In the genomic region with DNA sequence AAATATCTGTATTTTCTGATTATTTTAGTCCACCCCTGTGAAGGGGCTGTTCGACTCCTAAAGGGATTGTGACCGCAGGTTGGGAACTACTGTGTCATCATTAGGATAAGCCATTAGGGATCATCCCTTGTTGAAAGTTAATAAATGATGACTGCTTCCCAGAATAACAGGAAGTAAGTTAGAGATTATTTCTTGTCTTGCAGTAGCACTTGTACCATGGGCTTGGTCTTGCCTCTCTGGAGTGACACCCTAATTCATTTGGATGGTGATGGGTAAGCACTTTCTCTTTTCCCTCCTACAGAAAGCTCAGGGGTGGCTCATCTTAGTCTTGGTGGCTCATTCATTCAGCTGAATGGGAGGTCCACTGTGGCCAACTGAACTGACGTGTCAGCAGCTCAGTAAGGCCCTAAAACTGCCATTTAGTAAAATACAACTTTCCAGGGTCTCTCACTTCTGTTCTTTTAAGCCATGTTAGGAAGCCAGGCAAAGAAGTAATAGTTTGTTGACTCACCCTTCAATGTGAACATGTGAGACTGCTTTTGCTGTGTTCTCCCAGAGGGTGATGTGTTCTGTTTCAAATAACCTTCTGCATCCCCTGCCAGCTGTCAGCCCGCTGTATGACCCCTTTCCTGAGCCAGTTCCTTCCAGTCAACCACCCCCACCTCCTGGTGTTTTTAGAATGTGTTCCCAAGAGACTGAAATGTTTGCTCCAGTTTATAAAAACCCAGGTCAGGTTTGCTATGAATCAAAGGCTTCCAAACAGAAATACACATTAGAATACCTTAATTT, we compare ENCODE assay signal across 11 mouse cellular contexts. TPM values are rescaled to one million over a fixed set of nuclear protein-coding genes. Genes with fewer than 3 reads are reported as not detected.
DNase-seq lines count a peak whose midpoint lies in the region; ATAC-seq lines count a peak whose summit lies in the region.
"Had no signal": no experiment of that assay in that cellular context is flagged by ENCODE, and none has a peak within 500 bp of the region (broad histone marks: within the 10 kb centered on the region; RNA-seq: fewer than 3 reads in every experiment).

No protein-coding gene starts in this region.

- ATAC-seq in hindbrain, embryonic 11.5 days (ENCODE audit: low FRiP score) = no peak
- no peak for ATAC-seq in hindbrain, embryonic 14.5 days (ENCODE audit: low FRiP score)
- no peak for ATAC-seq in midbrain, embryonic 11.5 days (ENCODE audit: low FRiP score)

- no peak overlapping the region for H3K4me3 ChIP-seq in hindbrain, embryonic 11.5 days (ENCODE audit: low read depth, low read length)
- no peak overlapping the region for H3K4me3 ChIP-seq in hindbrain, embryonic 14.5 days (replicated peaks; ENCODE audit: low read length)
- H3K4me3 ChIP-seq in midbrain, embryonic 11.5 days (ENCODE audit: low read depth, low read length) = no peak overlapping the region
- H3K4me3 ChIP-seq: stomach, embryonic 15.5 days had no signal

- intact Hi-C loops in heart, postnatal 25 days (cut with DNase I) = no loop called here

- no peak overlapping the region for H3K4me2 ChIP-seq in hindbrain, embryonic 11.5 days (replicated peaks; ENCODE audit: low read depth, low read length)
- no peak overlapping the region for H3K4me2 ChIP-seq in hindbrain, embryonic 14.5 days (replicated peaks)
- no peak overlapping the region for H3K4me2 ChIP-seq in midbrain, embryonic 11.5 days
- H3K4me2 ChIP-seq: liver, embryonic 11.5 days; stomach, embryonic 15.5 days had no signal

- no peaks in the 10 kb centered on the region for H3K36me3 ChIP-seq in hindbrain, embryonic 11.5 days (ENCODE audit: control insufficient read depth, insufficient read depth, low read length)
- H3K36me3 ChIP-seq in hindbrain, embryonic 14.5 days (replicated peaks; ENCODE audit: control insufficient read depth, insufficient read depth) = no peaks in the 10 kb centered on the region
- H3K36me3 ChIP-seq in midbrain, embryonic 11.5 days (ENCODE audit: control insufficient read depth, insufficient read depth, low read length) = no peaks in the 10 kb centered on the region
- H3K36me3 ChIP-seq: stomach, embryonic 15.5 days had no signal

- 66% methylated on average over 4 of the region's 4 CpGs for WGBS in hindbrain, embryonic 11.5 days
- 75% methylated on average over 4 of the region's 4 CpGs for WGBS in hindbrain, embryonic 14.5 days
- WGBS in midbrain, embryonic 11.5 days = 77% methylated on average over 4 of the region's 4 CpGs

- no peaks in the 10 kb centered on the region for H3K9me3 ChIP-seq in hindbrain, embryonic 11.5 days (ENCODE audit: control insufficient read depth, low read length)
- H3K9me3 ChIP-seq in hindbrain, embryonic 14.5 days (ENCODE audit: control insufficient read depth, low read length) = no peaks in the 10 kb centered on the region
- H3K9me3 ChIP-seq in midbrain, embryonic 11.5 days (ENCODE audit: control insufficient read depth, low read length) = no peaks in the 10 kb centered on the region
- H3K9me3 ChIP-seq: stomach, embryonic 15.5 days had no signal

- DNase-seq in hindbrain, embryonic 11.5 days (ENCODE audit: low spot score) = peak; percentile 1
- no peak for DNase-seq in hindbrain, embryonic 14.5 days (ENCODE audit: low spot score)
- DNase-seq in NIH3T3 (ENCODE audit: low read depth) = peak; percentile 69
- peak; percentile 77 for DNase-seq in gastrocnemius, postnatal 25 days
- peak; percentile 59 for DNase-seq in heart, postnatal 25 days (ENCODE audit: low spot score)
- no peak for DNase-seq in cerebellum, postnatal 36 days
- no peak for DNase-seq in midbrain, embryonic 11.5 days (ENCODE audit: low spot score, missing footprints)
- DNase-seq in urinary bladder, postnatal 10 days (ENCODE audit: low spot score) = no peak
- DNase-seq: cerebellum, adult 11 months had no signal

- H3K27ac ChIP-seq in hindbrain, embryonic 11.5 days (ENCODE audit: low read depth, low read length) = no peak overlapping the region
- H3K27ac ChIP-seq in hindbrain, embryonic 14.5 days = no peak overlapping the region
- no peak overlapping the region for H3K27ac ChIP-seq in midbrain, embryonic 11.5 days (ENCODE audit: low read depth, low read length)
- H3K27ac ChIP-seq: stomach, embryonic 15.5 days had no signal

- H3K9ac ChIP-seq in hindbrain, embryonic 11.5 days (ENCODE audit: low read depth, low read length) = no peak overlapping the region
- H3K9ac ChIP-seq in hindbrain, embryonic 14.5 days = no peak overlapping the region
- no peak overlapping the region for H3K9ac ChIP-seq in midbrain, embryonic 11.5 days (ENCODE audit: low read length)
- H3K9ac ChIP-seq: stomach, embryonic 15.5 days had no signal

- H3K4me1 ChIP-seq in hindbrain, embryonic 11.5 days (replicated peaks; ENCODE audit: control insufficient read depth, insufficient read depth, low read length) = no peaks in the 10 kb centered on the region
- H3K4me1 ChIP-seq in hindbrain, embryonic 14.5 days (replicated peaks; ENCODE audit: control insufficient read depth, insufficient read depth, low read length) = no peaks in the 10 kb centered on the region
- H3K4me1 ChIP-seq in midbrain, embryonic 11.5 days (ENCODE audit: control insufficient read depth, insufficient read depth, low read length) = no peaks in the 10 kb centered on the region
- H3K4me1 ChIP-seq: stomach, embryonic 15.5 days had no signal

- H3K27me3 ChIP-seq in hindbrain, embryonic 11.5 days (ENCODE audit: control insufficient read depth, insufficient read depth, low read length) = no peaks in the 10 kb centered on the region
- no peaks in the 10 kb centered on the region for H3K27me3 ChIP-seq in hindbrain, embryonic 14.5 days (ENCODE audit: control insufficient read depth, insufficient read depth, low read length)
- H3K27me3 ChIP-seq in midbrain, embryonic 11.5 days (ENCODE audit: control insufficient read depth, insufficient read depth, low read length) = no peaks in the 10 kb centered on the region
- H3K27me3 ChIP-seq: stomach, embryonic 15.5 days had no signal

RNA-seq across cellular contexts. Expression of a gene that starts 45.8 kb away (rescaled TPM):
- 0.14 and 0.22 TPM in 2 replicates for polyA plus RNA-seq in hindbrain, embryonic 11.5 days (2014; fragmentation: Nextera tagmentation; extraction: Ambion mirVana)
- polyA plus RNA-seq in hindbrain, embryonic 14.5 days (2014; fragmentation: Nextera tagmentation; extraction: Ambion mirVana) = 0.82 and 0.91 TPM in 2 replicates
- total RNA-seq in gastrocnemius, postnatal 25 days (2021) = 100 to 1,000 TPM; 146 to 148 TPM
- total RNA-seq in heart, postnatal 25 days (2021) = 100 to 1,000 TPM; 203 to 217 TPM
- polyA plus RNA-seq in midbrain, embryonic 11.5 days (2014; fragmentation: Nextera tagmentation; extraction: Ambion mirVana) = 0.06 TPM in 1 of 2 replicates, not detected in the other

Comparison
In these comparisons a context has a peak if more than half of its experiments do, and no peak if none do; other contexts are left out.
1. DNase-seq: peak in hindbrain, embryonic 11.5 days (single experiment), NIH3T3 (single experiment), gastrocnemius, postnatal 25 days (single experiment) and heart, postnatal 25 days (single experiment); none in hindbrain, embryonic 14.5 days (single experiment), cerebellum, postnatal 36 days (0 of 2), midbrain, embryonic 11.5 days (single experiment) and urinary bladder, postnatal 10 days (single experiment).